Mouse (Mus musculus) left cerebral cortex, adult 11 months (tissue): ENCODE measurements at regions not wholly inside any gene's neighbourhood (a gene's known extent, or its start where the extent isn't known, plus 50 kb on each side); places are given as distances from the start of the nearest gene placed in this dataset.

ENCODE experiments used
- DNase-seq: peaks from one replicate; pipeline ENCODE4 v3.0.0; 2022; ENCODE audit warnings: low spot score

GRCm38 (mm10) chr3:49096118-49096517 lies 661.0 kb downstream of the Pcdh18 start:
- no peak for DNase-seq

GRCm38 (mm10) chr3:49093818-49094680 lies 663.1 kb downstream of the Pcdh18 start:
- peak; percentile 52 for DNase-seq

- no peak for DNase-seq
Observed at GRCm38 (mm10) chr3:49068801-49069200, 688.3 kb downstream of the Pcdh18 start.

- no peak for DNase-seq
Observed at GRCm38 (mm10) chr3:49062081-49062480, 695.0 kb downstream of the Pcdh18 start.

- no peak for DNase-seq
Observed at GRCm38 (mm10) chr3:49032981-49033380, 724.1 kb downstream of the Pcdh18 start.

- no peak for DNase-seq
Observed at GRCm38 (mm10) chr3:49009211-49009967, 747.7 kb downstream of the Pcdh18 start.
